Mouse (Mus musculus): ENCODE results near the gene Rhobtb1.

DNA sequence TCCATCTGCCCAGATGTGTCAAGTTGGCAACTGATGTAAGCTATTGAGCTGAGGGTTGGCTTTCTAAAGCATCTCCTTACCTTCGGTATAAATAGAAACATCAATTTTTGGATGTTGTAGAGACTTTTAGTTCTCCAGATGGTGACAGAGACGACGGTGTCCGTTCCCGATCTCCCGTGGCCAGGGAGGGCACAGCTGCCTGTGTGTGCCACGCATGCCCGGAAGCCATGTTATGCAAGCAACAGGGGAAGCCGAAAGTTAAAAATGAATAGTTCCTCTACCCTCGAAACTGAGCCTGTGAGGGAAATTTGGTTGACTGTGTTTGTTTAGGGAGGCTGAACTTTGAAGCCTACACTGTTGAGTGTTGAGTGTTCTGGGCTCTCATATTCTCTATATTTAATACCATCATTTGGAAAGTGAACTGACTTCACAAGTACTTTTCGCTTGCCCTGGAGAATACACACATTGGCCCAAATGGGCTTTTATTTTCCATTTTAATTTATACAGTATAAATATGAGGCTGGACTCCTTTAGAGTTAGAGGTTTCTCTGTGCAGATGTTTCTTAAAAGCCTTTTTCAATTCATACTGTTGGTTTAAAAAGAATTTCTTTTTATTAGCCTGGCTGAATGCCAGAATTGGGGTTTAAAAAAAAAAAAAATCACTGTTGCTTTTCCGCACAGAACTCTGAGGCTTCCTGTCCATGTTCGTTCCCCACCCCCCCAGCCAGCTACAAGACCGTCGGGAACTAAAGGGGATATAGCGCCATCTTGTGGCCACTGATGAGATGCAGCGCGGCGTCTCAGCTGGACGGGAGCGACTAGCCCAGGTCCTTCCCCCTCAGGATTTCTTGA is 169.7 kb downstream of the Rhobtb1 start:
- no peak for TF ChIP-seq POLR2A (IDR thresholded peaks at IDR 0.05; ENCODE audit: control insufficient read depth, low read depth, low read length)
- peak; percentile 97 for TF ChIP-seq CTCF (IDR thresholded peaks at IDR 0.05; ENCODE audit: control insufficient read depth, insufficient read depth, insufficient replicate concordance, low read depth, low read length)

All from testis, adult 2 months (tissue).